Comparison of ENCODE assay signal across 16 mouse cellular contexts in the genomic region with DNA sequence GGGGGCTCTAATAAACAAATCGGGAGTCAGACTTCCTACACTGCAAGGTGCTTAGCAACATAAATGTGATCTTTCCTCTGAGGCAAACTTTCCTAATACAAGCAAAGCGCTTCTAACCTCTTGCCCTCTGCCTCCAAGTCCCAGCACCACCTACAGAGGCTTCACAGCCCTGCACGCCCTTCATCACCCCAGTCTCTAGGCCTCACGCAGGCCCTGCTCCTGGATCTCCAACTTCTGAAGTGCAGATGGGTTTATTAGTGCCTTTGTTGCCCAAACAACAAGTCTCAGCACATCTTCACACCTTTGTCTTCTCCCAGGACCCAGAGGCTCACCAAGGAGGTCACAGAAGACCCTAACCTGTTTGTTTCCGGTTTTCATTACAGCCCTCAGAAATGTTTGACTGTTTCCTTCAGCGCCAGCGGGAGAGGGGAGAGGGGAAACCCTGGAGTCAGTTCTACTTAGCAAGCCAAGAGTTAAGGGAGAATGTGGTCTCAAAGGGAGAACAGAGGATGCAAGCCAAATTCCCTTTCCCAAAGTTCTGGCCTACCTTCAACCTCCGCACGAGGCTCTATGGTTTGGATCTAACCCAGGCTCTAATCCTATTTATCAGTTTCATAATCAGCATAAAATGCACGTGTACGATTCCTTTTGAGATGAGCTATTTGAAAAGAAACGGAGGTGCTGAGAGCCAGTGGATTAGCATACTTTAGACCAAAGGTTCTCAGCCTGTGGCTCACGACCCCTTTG.
DNase-seq lines count a peak whose midpoint lies in the region; ATAC-seq lines count a peak whose summit lies in the region.
"Had no signal": no experiment of that assay in that cellular context is flagged by ENCODE, and none has a peak within 500 bp of the region (broad histone marks: within the 10 kb centered on the region; RNA-seq: fewer than 3 reads in every experiment).

No protein-coding gene starts in this region.

- H3K4me1 ChIP-seq in kidney, embryonic 16.5 days (ENCODE audit: insufficient read depth, low read length) = peaks cover 53% of the 10 kb centered on the region
- peaks cover 10% of the 10 kb centered on the region for H3K4me1 ChIP-seq in stomach, embryonic 15.5 days

- H3K27me3 ChIP-seq in kidney, embryonic 16.5 days (ENCODE audit: insufficient read depth, low read length) = no peaks in the 10 kb centered on the region
- no peaks in the 10 kb centered on the region for H3K27me3 ChIP-seq in stomach, embryonic 15.5 days (replicated peaks)
- H3K27me3 ChIP-seq: forebrain, embryonic 12.5 days; hindbrain, embryonic 15.5 days; neural tube, embryonic 13.5 days had no signal

- no peak for DNase-seq in kidney, adult 9 months
- DNase-seq in embryo, embryonic 10.5 days (ENCODE audit: low spot score) = peak; percentile 48
- peak; percentile 8 for DNase-seq in gonadal fat pad, adult 2 months (ENCODE audit: low read depth)
- no peak for DNase-seq in B cell, adult 2 months
- DNase-seq in thymus, postnatal 25 days = no peak
- DNase-seq: cerebellum, adult 2 months; kidney, postnatal 25 days; layer of hippocampus, postnatal 36 days; lung, adult 2 months; thymus, adult 18-20 months had no signal

- 33% methylated on average over 13 of the region's 13 CpGs for WGBS in kidney, embryonic 16.5 days
- WGBS in stomach, embryonic 15.5 days = 33% methylated on average over 13 of the region's 13 CpGs

- no peak overlapping the region for H3K4me2 ChIP-seq in kidney, embryonic 16.5 days (replicated peaks; ENCODE audit: low read depth, low read length)
- no peak overlapping the region for H3K4me2 ChIP-seq in stomach, embryonic 15.5 days
- H3K4me2 ChIP-seq: forebrain, embryonic 12.5 days; hindbrain, embryonic 15.5 days; limb, embryonic 12.5 days; neural tube, embryonic 13.5 days had no signal

- 0 out of 2 replicates have a peak overlapping the region, but pooled peaks have one; percentile 5 for H3K27ac ChIP-seq in kidney, embryonic 16.5 days (ENCODE audit: low read length)
- H3K27ac ChIP-seq in stomach, embryonic 15.5 days = 0 out of 2 replicates have a peak overlapping the region, but pooled peaks have one; percentile 5
- H3K27ac ChIP-seq: forebrain, embryonic 12.5 days; hindbrain, embryonic 15.5 days; limb, embryonic 12.5 days; neural tube, embryonic 13.5 days had no signal

- no peak for ATAC-seq in kidney, embryonic 16.5 days (ENCODE audit: low FRiP score, low TSS enrichment)
- ATAC-seq in stomach, embryonic 15.5 days (ENCODE audit: insufficient read depth, low FRiP score, low read depth) = no peak

- H3K36me3 ChIP-seq in kidney, embryonic 16.5 days (ENCODE audit: insufficient read depth, low read length) = peaks cover under 1% of the 10 kb centered on the region; the same call in 1 of the 2 replicates
- H3K36me3 ChIP-seq in stomach, embryonic 15.5 days = no peaks in the 10 kb centered on the region
- H3K36me3 ChIP-seq: hindbrain, embryonic 15.5 days; limb, embryonic 12.5 days had no signal

- peaks cover under 1% of the 10 kb centered on the region; the same call in 1 of the 2 replicates for H3K9me3 ChIP-seq in kidney, embryonic 16.5 days (ENCODE audit: low read length)
- no peaks in the 10 kb centered on the region for H3K9me3 ChIP-seq in stomach, embryonic 15.5 days
- H3K9me3 ChIP-seq: forebrain, embryonic 12.5 days; hindbrain, embryonic 15.5 days; limb, embryonic 12.5 days; neural tube, embryonic 13.5 days had no signal

- no peak overlapping the region for H3K9ac ChIP-seq in kidney, embryonic 16.5 days (replicated peaks; ENCODE audit: low read length)
- H3K9ac ChIP-seq in stomach, embryonic 15.5 days = no peak overlapping the region
- H3K9ac ChIP-seq: forebrain, embryonic 12.5 days; hindbrain, embryonic 15.5 days; limb, embryonic 12.5 days; neural tube, embryonic 13.5 days had no signal

- H3K4me3 ChIP-seq in kidney, embryonic 16.5 days (ENCODE audit: low read length) = no peak overlapping the region
- no peak overlapping the region for H3K4me3 ChIP-seq in stomach, embryonic 15.5 days (replicated peaks)
- H3K4me3 ChIP-seq: forebrain, embryonic 12.5 days; hindbrain, embryonic 15.5 days; limb, embryonic 12.5 days; neural tube, embryonic 13.5 days had no signal

Comparison
In these comparisons a context has a peak if more than half of its experiments do, and no peak if none do; other contexts are left out.
1. DNase-seq: peak in embryo, embryonic 10.5 days (single experiment) and gonadal fat pad, adult 2 months (single experiment); none in kidney, adult 9 months (single experiment), B cell, adult 2 months (0 of 2) and thymus, postnatal 25 days (single experiment).